Mouse (Mus musculus): ENCODE measurements around the gene Hs3st4.

GRCm38 (mm10) chr7:124170001-124170400 is 187.3 kb downstream of the Hs3st4 start:
- TF ChIP-seq CTCF (IDR thresholded peaks at IDR 0.05) = no peak
- TF ChIP-seq EP300 (IDR thresholded peaks at IDR 0.05) = no peak

Measured in lung, postnatal 0 days (tissue).